Mouse (Mus musculus) kidney, adult 11 months (tissue): ENCODE results near the gene Nedd9.
A peak's percentile ranks its signal among the peaks of the same experiment; 100 is the strongest.
"Not testable (repeated sequence)": the region's sequence is repeated elsewhere in the genome, so short reads cannot be mapped to it uniquely, and the experiment has no call there.

Experiments
- DNase-seq: peaks from one replicate; pipeline ENCODE4 v3.0.0; 2022

The Nedd9 gene

GRCm38 (mm10) chr13:41285448-41285847, 201.7 kb downstream of the Nedd9 start:
- no peak for DNase-seq

GRCm38 (mm10) chr13:41283256-41283655, 203.9 kb downstream of the Nedd9 start:
- DNase-seq, result peak; percentile 46

DNA sequence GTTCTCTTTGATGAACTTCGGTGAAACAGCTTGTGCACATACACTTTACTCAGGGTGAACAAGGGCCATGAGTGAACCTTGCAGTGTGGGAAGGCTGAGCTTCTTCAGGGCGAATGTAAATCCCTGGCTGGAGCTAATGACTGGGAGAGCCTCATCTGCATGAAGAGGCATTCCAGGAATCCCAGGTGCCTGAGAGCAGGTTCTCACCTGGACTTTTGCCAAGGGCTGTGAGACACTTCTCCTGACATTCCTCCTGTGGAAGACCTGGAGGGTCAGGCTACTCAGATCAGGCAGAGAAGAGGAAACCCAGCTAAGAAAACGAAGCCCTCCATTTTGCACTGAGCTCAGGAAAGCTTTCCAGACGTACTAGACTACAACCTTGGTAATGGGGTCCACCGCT, 206.5 kb downstream of the Nedd9 start:
- DNase-seq, result no peak

DNA sequence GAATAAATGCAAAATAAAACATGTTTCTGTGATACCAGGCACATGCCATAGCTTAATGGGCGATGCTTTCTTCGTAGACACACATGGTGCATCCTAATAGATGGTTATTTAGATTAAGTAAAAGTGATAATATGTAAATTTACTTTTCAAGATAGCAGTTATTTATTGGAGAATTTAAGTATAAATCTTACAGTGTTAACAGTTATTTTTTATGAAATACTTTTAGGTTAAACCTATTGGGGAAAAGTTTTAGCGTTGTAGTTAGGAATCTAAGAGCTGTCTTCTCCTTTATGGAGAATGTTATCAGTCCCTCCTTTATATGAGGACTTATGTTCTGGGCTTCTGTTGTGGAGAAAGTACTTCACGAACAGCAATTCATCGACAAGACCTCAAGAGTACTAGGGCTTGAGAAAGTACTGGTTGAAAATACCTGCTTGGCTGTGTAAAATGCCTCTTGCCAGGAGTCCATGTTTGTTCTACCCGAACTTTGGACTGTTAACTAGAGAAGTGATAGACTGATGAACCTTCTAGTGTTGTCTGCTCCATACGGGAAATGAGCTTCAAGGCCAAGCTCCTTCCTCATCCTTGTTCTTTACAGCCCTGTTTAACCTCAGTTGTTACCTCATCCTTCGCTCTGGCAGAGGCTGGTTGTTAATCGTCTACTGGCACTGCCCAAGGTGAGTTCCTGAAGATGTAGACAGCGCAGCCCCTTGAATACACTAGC, 213.1 kb downstream of the Nedd9 start, which contains the start of gene Gm17364:
Gene Gm17364 (minus strand): TSS at position 51 of the 724 bp plus-strand sequence.
- no peak for DNase-seq

GRCm38 (mm10) chr13:41267827-41268408, 219.2 kb downstream of the Nedd9 start:
- no peak for DNase-seq

GRCm38 (mm10) chr13:41263304-41264006, 223.7 kb downstream of the Nedd9 start:
- no peak for DNase-seq

- DNase-seq, result not testable (repeated sequence)
These were observed 225.5 kb downstream of the Nedd9 start for GRCm38 (mm10) chr13:41261617-41262016.
